Mouse (Mus musculus) heart, postnatal 0 days (tissue): ENCODE measurements around the gene Ano6. TPM values are rescaled to one million over a fixed set of nuclear protein-coding genes. Genes with fewer than 3 reads are reported as not detected.

Experiments
- ATAC-seq: fragments of 200-750 bp; cut with Nextera tagmentation; 2 replicates; pipeline ENCODE4 v1.8.0; 2017; ENCODE audit warnings: low read depth, moderate number of reproducible peaks, moderate library complexity; ENCODE audit not compliant: insufficient read depth
- DNase-seq: peaks from one replicate; pipeline ENCODE4 v3.0.0-alpha.2; 2016; ENCODE audit warnings: low spot score
- H3K27ac ChIP-seq: fragments of 300-500 bp; sonication (generic); 2 replicates; pipeline ENCODE4 v1.5.1; 2014; ENCODE audit warnings: low read depth, mild to moderate bottlenecking
- H3K27me3 ChIP-seq: fragments of 300-500 bp; sonication (generic); 2 replicates; pipeline ENCODE4 v1.6.1; 2014; ENCODE audit warnings: low read length, mixed read lengths; ENCODE audit not compliant: control insufficient read depth, insufficient read depth
- H3K36me3 ChIP-seq: fragments of 300-500 bp; sonication (generic); replicated peaks from 2 replicates; pipeline ENCODE4 v1.6.1; 2014; ENCODE audit warnings: low read length, mixed read lengths; ENCODE audit not compliant: control insufficient read depth, insufficient read depth
- H3K4me1 ChIP-seq: fragments of 300-500 bp; sonication (generic); 2 replicates; pipeline ENCODE4 v1.6.1; 2014; ENCODE audit warnings: antibody characterized with exemption; ENCODE audit not compliant: control insufficient read depth, insufficient read depth
- H3K4me2 ChIP-seq: fragments of 300-500 bp; sonication (generic); 2 replicates; pipeline ENCODE4 v1.6.1; 2014; ENCODE audit warnings: low read depth, mild to moderate bottlenecking, low read length, moderate library complexity
- H3K4me3 ChIP-seq: fragments of 300-500 bp; sonication (generic); 2 replicates; pipeline ENCODE4 v1.5.1; 2014; ENCODE audit warnings: low read depth, low read length
- H3K9ac ChIP-seq: fragments of 300-500 bp; sonication (generic); replicated peaks from 2 replicates; pipeline ENCODE4 v1.6.1; 2014; ENCODE audit warnings: low read depth, low read length, mixed read lengths
- H3K9me3 ChIP-seq: fragments of 300-500 bp; sonication (generic); replicated peaks from 2 replicates; pipeline ENCODE4 v1.6.1; 2016; ENCODE audit warnings: low read length; ENCODE audit not compliant: control insufficient read depth
- CTCF ChIP-seq: IDR thresholded peaks from 2 replicates; pipeline ENCODE4 v1.5.1; 2016; ENCODE audit warnings: antibody characterized with exemption, control low read depth, low read depth
- EP300 ChIP-seq: IDR thresholded peaks from 2 replicates; pipeline ENCODE4 v1.6.1; 2016; ENCODE audit warnings: antibody characterized with exemption, low read depth
- WGBS: fragments of 180-500 bp; shearing (Covaris S2); extraction: QIAGEN DNeasy Blood & Tissue Kit; methylation state at CpG from one replicate; pipeline ENCODE4 v1.1.7; 2014; 5-methylcytosine and 5-hydroxymethylcytosine counted together
- polyA plus RNA-seq: library from polyadenylated mRNA; unstranded; fragments of >200 nt; fragmentation: Nextera tagmentation; extraction: Ambion mirVana; gene quantifications from 2 replicates; pipeline ENCODE4 v1.2.1, GENCODE M21; 2015
- total RNA-seq: library from RNA; depleted of rRNA; stranded (reverse); fragments of >200 nt; gene quantifications from 2 replicates; pipeline ENCODE4 v1.2.3, GENCODE M21; 2014; ENCODE audit warnings: low replicate concordance

Gene Ano6
- total and polyA plus RNA-seq, 2 experiments from 2014 or later, result 14.2 to 26.5 TPM

DNA sequence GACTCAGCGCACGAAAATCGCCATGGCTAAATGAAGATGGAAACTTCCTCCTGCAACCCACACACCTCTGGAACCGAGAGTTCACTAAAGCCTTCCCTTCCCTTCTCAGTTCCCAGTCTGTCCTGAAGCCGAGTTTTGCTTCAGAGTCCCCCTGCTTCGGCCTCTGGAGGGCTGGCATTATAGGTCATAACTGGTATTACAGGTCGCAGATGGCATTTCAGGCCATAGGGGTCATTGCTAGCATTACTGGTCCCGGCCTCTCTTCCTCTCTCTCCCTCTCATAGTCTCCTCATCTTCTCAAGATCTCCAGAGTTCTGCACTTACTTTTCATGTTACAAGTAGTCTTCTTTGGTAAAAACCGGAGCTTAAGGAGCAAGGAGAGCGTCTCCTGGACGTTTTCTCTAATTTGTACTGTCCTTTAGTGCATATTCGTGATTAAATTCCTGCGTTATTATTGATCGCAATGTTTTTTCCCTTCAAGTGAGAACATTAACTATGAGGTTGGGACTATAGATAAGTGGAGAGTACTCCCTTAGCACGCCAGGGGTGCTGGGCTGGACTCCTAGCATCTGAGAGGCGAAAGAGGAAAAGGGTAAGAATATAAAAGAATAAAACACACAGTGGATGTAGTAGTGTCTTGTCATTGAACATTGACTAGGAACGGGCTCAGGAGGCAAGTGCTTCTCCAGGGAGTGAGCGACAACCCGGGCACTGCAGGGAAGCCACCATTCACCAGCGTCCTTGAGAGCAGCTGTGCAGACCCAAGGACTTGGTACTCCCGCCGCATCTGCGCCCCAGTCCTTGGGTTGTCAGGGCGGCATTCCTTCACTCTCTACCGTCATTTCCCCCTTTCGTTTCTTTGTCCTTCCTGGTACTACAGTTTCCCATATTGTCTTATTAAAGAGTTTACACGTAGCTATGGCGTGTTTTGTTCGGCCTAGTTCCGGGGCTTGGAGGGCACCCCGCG is 798 bp upstream of the Ano6 start:
- WGBS, result 24% methylated on average over 32 of the region's 32 CpGs
- Histone ChIP-seq H3K4me2 (peak overlapping the region; percentile 79), H3K4me3 (peak overlapping the region; percentile 85), H3K27me3 (no peaks in the 10 kb centered on the region), H3K9me3 (no peaks in the 10 kb centered on the region), H3K36me3 (no peaks in the 10 kb centered on the region), H3K9ac (peak overlapping the region; percentile 89), H3K27ac (peak overlapping the region; percentile 84), H3K4me1 (peaks cover 10% of the 10 kb centered on the region; the same call in 1 of the 2 replicates)
- TF ChIP-seq CTCF (no peak), EP300 (no peak)
- DNase-seq (no peak), ATAC-seq (peak; percentile 34)

DNA sequence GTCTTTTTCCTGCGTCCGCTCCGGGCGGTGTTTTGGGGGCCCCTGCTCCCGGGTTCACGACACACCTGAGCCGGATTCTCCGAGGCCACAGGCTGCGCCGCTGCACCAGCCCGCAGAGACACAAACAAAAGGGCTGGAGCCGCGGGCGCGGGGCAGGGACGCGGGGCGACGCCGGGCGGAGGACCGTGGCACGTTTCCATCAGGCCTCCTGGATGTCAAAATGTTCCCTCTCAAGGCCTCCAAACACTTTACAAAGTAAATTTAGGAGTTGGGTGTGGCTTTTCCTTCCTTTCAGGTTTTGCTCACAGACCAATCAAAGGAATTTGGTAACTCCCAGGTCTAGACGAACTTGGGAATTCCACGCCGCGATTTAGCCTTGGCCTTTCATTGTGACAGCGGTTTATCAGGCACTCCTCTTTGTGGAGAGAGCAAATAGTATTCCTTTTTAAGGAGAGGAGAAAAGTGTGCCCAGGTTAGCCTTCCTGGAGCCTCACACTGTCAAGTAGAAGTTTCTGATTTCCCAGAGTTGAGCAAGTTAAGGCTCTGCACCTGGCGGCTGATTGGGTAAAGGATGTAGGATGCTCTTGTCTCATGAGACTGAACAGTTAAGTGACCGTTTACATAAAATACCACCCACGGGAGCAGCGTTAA is 623 bp downstream of the Ano6 start:
- WGBS, result 2% methylated on average over 32 of the region's 32 CpGs
- peak overlapping the region; percentile 79 for H3K4me2 ChIP-seq
- ATAC-seq (peak; percentile 28; the same call in 1 of the 2 replicates), DNase-seq (peak; percentile 45)
- H3K4me1 ChIP-seq, result peaks cover 14% of the 10 kb centered on the region; the same call in 1 of the 2 replicates
- peak overlapping the region; percentile 89 for H3K9ac ChIP-seq
- H3K27ac ChIP-seq, result peak overlapping the region; percentile 84
- H3K9me3 ChIP-seq, result no peaks in the 10 kb centered on the region
- TF ChIP-seq CTCF, result no peak
- TF ChIP-seq EP300, result no peak
- peak overlapping the region; percentile 85 for H3K4me3 ChIP-seq
- no peaks in the 10 kb centered on the region for H3K36me3 ChIP-seq
- H3K27me3 ChIP-seq, result no peaks in the 10 kb centered on the region

DNA sequence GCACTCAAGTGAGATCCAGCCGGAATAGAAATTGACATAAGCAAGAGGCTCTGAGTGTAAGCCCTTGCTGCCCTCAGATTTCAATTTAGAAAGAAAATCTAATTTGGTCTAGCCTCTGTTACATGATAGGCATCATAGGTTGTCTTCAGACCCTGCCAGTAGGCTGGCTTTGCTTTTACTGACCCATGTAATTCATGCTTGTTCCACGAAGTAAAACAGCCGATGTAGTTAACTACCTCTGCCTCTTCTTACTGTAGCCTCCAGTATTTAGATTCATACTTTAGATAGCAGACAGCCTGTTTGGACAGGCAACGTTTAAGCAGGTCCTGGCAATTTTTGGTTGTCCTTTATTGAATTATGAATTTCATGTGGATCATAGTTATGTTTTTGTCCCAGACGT is 1.2 kb downstream of the Ano6 start:
- Histone ChIP-seq H3K27me3 (no peaks in the 10 kb centered on the region), H3K4me3 (peak overlapping the region; percentile 85), H3K9ac (peak overlapping the region; percentile 89; the same call in 1 of the 2 replicates), H3K9me3 (no peaks in the 10 kb centered on the region), H3K27ac (peak overlapping the region; percentile 84; the same call in 1 of the 2 replicates), H3K4me2 (peak overlapping the region; percentile 79), H3K36me3 (no peaks in the 10 kb centered on the region), H3K4me1 (peaks cover 14% of the 10 kb centered on the region; the same call in 1 of the 2 replicates)
- TF ChIP-seq CTCF, result no peak
- TF ChIP-seq EP300, result no peak
- ATAC-seq (no peak), DNase-seq (no peak)
- WGBS, result 46% methylated on average over 5 of the region's 5 CpGs

DNA sequence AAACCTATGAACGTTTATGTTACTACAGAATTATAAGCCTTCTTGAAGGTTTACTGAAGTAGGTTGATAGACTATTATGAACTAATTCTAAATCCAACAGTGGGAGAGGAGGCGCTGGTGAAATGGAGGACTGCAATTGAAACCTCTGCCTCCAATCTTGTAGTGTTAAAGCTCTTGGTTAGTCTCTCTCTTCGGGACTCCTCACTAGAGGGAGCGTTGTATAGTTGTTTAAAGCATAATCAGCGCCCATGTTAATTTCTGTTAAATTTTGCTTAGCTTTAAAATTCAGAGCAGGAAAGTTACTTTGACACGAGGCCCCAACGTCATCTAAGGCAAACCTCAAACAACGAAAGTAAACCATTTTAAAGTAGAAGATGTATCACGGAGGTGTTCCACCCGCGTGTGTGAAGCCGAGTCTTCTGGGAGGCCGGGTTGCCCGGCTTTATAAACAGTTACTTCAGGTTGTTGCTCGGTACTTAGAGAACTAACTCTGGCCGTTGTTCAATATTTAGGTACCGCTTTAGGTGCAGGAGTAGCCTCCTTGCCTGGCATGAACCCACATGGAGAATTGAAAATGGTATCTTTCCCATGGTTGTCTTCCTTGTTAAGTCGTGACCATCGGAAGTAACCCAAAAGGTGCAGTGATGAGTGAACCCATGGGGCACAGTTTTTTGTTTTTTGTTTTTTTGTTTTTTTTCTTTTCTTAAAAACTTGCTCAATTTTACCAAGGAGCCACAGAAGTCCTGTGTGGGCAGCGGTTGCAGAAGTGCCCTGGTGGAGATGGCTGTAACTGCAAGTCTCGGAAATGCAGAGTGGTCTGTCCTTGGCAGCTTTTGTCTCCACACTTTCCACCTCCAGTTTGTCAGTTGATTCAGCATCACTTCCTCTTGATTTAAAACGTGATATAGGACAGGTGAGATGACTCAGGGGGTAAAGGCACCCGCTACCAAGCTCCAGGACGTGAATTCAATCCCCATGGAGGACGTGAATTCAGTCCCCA is 1.9 kb downstream of the Ano6 start:
- ATAC-seq, result no peak

More for the DNA sequence above, 1.9 kb downstream of the Ano6 start:
- Histone ChIP-seq H3K9me3 (no peaks in the 10 kb centered on the region), H3K36me3 (no peaks in the 10 kb centered on the region), H3K27me3 (no peaks in the 10 kb centered on the region), H3K27ac (no peak overlapping the region), H3K4me3 (peak overlapping the region; percentile 85), H3K9ac (no peak overlapping the region), H3K4me1 (peaks cover 21% of the 10 kb centered on the region; the same call in 1 of the 2 replicates), H3K4me2 (peak overlapping the region; percentile 79)
- DNase-seq, result peak; percentile 35
- TF ChIP-seq EP300, result no peak
- TF ChIP-seq CTCF, result peak; percentile 42
- 77% methylated on average over 25 of the region's 25 CpGs for WGBS
